Mouse (Mus musculus) liver, adult 2 months (tissue): ENCODE measurements at regions not wholly inside any gene's neighbourhood (a gene's known extent, or its start where the extent isn't known, plus 50 kb on each side); places are given as distances from the start of the nearest gene placed in this dataset.

ENCODE experiments used
- CTCF ChIP-seq: fragments of 200-500 bp; IDR thresholded peaks from 2 replicates; pipeline ENCODE4 v1.5.1; 2011; ENCODE audit warnings: low read depth, low read length, control low read depth
- POLR2A ChIP-seq: fragments of 200-500 bp; IDR thresholded peaks from 2 replicates; pipeline ENCODE4 v1.6.1; 2011; ENCODE audit warnings: low read length, control low read depth; ENCODE audit not compliant: insufficient read depth; ENCODE audit errors: extremely low read depth

GRCm38 (mm10) chr13:71481205-71481604, 482.3 kb downstream of the Irx1 start:
- TF ChIP-seq CTCF: no peak
- no peak for TF ChIP-seq POLR2A
